Mouse (Mus musculus) right cerebral cortex, postnatal 14 days (tissue): ENCODE results near the gene Pafah1b1.

Experiments
- DNase-seq: peaks from one replicate; pipeline ENCODE4 v3.0.0; 2022

Gene Pafah1b1

DNA sequence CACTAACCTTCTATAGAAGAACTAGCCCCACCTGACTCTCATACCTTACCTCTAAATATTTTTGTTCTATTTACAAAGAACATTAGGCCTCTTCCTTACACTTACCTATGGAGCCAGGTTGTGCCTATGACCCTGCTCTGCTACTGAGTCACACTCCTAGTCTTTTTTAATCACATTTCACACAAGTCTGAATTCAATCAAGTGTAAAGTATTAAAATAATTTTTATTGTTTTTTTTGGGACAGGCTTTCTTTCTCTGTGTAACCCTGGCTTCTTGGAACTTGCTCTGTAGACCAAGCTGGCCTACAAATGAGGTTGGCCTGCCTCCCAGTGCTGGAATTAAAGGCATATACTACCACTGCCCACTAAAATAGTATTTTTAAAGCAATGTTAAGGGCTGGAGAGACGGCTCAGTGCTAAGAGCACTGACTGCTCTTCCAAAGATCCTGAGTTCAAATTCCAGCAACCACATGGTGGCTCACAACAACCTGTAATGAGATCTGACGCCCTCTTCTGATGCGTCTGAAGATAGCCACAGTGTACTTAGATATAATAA lies 8.4 kb downstream of the Pafah1b1 start:
- DNase-seq, result no peak

DNA sequence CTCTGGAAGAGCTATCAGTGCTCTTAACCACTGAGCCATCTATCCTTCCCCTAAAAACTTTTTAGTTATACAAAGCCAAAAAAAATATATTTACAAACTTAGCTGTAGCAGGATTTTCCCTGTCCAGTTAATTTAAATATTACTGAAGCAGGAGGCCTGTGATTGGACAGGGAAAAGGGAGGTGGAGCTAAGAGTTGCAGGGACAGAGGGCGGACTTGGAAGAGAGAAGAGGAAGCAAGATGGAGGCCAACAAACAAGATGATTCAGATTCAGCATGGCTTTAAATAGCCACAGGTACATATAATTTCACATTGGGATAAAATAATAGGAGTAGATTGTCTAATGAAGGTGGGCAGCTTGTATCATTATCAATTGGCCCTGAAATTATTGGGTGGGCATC lies 13.8 kb downstream of the Pafah1b1 start:
- no peak for DNase-seq

DNA sequence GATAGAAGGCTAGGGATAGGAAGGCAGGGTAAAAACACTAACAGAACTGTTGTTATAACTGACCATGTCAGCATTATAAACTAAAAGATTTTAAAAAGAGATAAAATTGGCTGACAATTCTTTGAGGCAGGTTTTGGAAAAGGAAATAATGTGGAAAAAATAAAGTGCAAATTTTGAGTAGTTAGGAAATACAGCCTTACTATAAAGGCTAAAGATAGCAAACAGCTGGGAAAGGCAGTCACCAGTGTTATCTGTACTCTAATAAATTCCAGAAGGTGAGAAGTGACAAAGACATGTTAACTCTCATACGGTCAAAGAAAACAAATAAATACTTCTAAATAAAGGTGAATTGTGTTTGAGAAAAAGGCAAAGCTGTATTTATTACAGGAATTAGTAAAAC lies 15.7 kb downstream of the Pafah1b1 start:
- no peak for DNase-seq

DNA sequence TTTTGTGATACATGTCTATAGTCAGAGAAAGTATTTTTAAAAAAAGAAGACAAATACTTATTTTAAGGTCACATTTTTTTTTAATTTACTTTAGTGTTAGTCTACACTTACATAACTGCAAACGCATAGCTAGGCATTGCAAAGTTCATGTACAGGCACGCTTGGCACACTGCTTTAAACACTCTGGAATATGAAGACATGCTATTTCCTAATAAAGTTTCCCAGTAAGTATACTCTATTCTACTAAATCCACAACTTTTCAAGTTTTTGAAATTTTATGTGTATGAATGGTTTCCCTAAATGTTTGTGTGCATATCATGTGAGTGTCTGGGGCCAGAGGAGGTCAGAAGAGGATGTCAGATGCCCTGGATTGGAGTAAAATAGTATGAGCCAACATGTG lies 20.4 kb downstream of the Pafah1b1 start:
- no peak for DNase-seq

DNA sequence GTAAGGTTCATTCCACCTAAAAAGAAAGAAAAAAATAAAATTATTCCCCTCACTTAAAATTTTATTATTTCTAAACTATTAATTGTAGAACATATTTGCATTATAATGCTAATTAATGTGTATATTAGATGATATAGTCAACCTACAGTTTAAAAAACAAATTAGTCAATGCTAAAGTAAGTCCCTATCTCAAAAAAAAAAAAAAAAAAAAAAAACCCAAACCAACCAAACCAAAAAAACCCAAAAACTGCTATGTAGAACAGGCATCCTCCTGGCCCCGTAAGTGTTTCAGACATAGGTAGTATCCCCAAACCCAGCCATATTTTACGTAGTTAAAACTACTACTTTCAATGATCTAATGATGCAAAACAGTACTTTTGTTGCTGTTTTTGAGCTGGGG lies 25.0 kb downstream of the Pafah1b1 start:
- no peak for DNase-seq

DNA sequence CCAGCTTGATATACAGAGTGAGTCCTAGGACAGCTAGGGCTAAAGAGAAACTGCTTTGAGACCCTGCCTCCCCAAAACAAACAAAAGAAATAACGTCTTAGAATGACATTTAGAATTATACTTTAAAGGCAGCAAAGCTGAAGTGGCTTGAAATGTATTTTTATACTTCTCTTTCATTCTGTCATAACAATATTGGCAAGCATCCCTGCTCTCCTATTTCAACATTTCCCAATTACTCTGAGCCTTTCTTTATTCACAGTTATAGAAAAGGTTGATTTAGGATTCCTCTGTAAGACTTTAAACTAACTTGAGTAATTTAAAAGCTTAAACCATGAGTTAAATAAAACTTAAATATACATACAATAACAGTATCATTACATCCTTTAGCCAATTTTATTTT lies 32.3 kb downstream of the Pafah1b1 start:
- DNase-seq, result no peak

DNA sequence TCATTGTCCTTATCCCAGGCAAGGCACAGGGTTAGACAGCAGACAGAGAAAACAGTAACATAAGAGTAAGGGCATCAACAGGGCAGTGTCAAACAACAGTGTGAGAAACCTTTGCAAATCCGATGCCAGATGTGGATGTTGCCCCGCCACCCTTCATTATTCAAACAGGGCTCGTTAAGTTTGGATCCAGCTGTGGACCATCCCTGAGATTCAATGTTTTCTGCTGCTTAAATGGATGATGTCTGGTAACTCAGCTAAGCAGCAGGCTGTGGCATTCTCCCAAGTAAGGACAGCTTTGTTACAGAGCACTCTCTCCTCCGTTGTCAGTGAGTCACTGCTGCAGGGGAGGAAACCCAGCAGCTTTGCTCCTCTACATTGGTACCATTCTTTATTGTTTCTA lies 49.3 kb downstream of the Pafah1b1 start:
- no peak for DNase-seq

DNA sequence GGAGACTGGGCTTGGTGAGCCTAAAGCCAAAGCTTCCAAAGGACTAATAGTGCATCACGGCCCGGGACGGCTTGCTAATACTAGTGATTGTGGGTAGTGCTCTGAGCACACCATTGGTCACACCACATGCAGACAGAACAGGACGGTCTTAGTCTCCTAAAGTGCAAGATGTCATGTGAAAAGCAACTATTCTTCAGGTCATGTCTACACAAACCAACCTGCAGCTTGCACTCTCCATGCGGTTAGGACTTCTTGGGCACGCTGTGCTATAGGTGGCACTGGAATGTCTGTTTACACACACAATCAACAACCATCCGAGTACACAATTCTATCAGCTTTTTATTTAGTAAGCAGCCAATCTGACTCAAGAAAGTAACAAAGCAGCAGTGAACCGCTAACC lies 49.8 kb downstream of the Pafah1b1 start:
- DNase-seq, result no peak

DNA sequence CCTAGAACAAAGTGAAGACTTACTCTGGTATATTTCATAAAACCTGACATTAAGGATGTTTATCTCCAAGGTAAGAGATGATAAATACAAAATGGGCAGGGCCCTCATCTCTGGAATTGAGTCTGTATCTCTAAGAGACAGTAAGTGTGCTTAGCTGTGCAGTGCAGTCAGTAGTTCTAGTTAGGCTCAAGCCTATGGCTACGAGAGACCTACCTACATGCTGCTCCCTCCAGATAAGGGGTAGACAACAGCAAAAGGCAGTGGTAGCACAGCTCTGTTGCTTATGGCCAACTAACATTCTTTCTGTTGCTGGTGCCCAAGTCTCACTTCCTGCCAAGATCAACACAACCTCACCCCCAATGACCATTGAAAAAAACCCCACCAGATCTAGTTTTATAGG lies 50.9 kb downstream of the Pafah1b1 start:
- DNase-seq, result no peak

DNA sequence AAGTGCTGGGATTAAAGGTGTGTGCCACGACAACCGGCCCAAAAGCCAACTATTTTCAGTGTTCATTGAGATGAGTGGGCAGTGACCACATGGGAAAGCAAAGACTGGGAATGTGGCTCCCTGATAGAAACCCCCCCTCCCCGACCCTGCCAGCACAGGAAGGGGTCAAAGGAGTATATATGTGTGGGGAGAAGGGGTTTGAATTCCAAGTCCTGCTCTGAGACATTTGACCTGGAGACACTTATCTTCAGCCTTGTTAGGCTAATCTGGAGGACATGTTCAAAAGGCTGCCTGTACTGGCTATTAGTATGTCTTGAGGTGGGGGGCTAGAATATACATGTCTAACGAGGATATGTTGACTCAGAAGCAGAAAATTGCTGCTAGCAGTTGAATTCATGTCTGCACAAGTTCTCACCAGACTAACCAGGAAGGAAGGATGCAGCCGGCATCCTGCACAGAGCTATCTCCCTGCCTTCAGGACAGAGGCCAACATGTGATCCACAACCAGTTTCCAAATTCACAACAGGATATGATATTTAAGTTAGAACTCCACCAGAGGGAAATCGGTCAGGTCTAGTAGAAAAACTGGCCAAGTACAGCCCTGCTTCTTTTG lies 51.5 kb downstream of the Pafah1b1 start:
- DNase-seq, result no peak

DNA sequence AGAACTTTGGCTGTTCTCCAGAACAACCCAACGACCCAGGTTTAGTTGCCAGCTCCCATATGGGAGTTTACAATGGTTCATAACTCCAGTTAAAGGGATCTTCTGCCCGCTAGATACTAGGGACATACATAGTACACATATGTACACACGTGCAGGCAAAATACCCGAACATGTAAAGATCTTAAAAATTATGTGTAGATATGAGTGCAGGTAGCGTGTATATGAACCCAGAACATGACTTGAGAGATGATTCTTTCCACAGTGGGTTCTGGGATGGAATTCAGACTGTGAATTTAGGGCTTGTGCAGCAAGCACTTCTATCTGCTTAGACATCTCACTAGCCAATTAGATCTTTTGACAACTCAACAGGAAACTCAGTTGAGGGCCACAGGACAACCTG lies 52.6 kb downstream of the Pafah1b1 start:
- no peak for DNase-seq

DNA sequence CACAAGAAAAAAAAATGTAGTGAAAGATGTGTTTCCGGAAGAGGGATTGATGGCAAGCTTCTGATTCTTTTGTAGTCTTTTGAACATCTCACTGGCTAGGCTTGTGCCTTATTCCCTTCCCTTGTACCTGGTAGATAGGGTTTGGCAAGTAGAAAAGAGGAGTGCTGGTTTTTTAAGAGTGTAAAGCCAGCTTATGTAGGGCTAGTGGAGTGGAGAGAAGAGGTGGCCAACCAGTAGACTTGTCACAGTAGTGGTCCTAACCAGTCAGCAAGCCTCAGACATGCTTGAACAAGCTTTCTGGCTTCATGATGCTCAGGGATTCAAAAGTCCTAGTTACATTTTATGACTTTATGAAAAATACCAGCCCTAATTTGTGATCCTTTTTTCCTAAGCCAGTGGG lies 53.5 kb downstream of the Pafah1b1 start:
- no peak for DNase-seq

DNA sequence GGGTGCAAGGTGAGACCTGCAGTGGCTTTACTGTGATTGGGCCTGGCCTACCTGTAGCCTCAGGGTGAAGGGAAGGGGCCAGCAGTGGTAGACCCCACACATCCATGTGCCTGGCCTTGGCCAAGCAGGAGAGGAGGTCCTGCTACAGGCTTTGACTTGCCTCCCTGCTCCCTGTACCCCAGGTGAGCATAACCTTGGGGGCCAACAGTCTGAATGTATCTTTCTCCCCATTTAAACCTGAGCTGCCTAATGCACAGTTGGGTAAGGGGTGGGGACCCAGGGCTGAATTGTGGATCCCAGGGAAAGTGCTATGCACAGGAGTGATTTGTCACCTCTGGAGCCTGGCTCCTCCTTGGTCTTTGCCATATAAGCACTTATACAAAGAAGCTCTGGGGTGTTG lies 54.3 kb downstream of the Pafah1b1 start:
- no peak for DNase-seq

DNA sequence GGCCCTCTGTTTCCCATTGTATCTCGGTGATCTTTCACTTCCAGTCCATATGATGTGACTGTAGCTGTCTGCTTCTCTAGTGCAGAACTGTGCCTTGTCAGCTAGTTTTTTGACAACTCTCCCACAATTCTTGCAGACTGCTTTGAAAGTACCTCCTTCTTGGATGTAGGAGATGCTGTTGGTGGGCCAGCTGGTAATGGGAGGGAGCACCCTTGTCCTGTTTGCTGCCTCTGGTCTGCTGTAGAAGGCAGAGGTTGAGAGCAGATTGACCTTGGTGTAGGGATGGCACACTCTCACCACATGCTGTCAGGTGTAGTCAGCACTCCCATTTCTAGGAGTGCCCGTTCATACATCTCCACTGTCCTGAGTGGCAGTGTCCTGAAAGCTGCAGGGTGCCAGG lies 55.5 kb downstream of the Pafah1b1 start:
- DNase-seq, result no peak

DNA sequence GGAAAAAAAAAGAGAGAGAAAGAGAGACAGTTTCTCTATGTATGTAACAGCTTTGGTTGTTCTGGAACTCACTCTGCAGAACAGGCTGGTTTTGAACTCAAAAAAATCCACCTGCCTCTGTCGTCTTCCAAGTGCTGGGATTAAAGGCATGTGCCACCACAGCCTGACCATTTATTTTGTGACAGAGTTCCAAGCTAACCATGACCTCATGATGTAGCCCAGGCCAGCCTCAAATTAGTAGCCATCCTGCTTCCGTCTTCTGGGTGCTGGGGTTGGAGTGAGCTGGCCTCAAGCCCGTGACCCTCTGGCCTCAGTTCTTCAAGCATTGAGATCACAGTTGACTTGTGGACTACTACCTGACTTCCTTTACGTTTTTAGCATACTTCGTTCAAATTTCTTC lies 56.0 kb downstream of the Pafah1b1 start:
- no peak for DNase-seq

DNA sequence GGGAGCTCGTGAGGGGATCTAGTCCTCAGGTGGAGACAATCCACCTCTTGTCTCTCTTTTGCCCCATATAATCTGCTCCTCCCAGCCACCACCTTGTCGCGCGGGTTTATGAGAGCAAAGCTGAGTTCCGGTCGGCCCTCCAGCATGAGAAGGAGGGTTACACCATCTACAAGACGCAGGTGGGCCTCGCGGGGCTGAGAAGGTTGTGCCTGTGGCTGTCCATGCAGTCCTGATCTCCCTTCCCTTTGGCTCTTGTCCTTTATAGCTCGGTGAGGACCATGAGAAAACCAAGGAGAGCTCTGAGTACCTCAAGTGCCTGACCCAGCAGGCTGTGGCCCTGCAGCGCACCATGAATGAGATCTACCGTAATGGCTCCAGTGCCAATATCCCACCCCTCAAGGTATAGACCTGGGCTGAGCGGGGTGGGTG lies 56.9 kb downstream of the Pafah1b1 start:
- DNase-seq, result no peak

DNA sequence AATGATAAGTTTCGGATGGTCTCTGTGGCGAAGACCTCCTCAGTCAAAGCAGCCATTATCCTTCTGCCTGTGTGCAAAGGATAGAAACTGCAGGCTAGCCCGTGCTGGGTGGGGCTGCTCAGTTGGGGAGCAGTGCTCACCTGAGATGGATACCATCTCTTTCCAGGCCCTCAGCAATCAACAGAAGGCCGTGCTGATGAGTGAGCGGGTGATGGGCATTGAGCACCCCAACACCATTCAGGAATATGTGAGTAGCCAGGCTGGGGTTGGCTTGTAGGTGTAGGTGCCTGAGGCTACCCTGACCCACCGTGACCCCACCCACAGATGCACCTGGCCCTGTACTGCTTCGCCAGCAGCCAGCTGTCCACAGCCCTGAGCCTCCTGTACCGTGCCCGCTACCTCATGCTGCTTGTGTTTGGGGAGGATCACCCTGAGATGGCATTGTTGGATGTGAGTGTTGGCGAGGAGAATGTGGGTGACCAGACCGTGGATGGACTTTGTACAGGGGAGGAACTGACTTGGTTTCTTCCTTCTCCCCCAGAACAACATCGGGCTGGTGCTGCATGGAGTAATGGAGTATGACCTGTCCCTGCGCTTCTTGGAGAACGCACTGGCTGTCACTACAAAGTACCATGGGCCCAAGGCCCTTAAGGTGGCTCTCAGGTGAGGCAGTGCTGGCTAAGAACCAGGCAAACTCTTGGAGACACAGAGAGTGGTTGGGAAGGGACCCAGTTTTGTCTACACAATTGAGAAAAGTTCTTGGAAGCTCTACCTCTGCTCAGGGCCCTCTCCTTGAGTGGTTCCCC lies 57.5 kb downstream of the Pafah1b1 start:
- DNase-seq, result no peak

DNA sequence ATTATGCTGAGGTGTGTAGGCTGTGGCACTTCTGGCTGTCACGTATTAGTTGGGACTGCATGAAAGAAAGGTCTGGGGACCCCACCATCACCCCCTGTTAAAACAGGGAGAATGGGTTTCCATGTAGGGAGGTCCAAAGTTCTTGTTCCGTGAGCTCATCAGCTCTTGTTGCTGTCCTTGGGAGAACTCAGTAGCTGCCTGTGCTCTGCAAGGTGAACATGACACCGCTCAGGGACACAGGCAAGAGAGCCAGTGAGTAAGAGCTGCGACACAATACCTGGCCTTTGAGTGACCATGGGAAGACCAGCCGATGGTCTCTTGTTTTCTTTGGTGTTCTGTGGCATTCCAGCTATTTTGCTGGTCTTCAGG lies 58.2 kb downstream of the Pafah1b1 start:
- no peak for DNase-seq

DNA sequence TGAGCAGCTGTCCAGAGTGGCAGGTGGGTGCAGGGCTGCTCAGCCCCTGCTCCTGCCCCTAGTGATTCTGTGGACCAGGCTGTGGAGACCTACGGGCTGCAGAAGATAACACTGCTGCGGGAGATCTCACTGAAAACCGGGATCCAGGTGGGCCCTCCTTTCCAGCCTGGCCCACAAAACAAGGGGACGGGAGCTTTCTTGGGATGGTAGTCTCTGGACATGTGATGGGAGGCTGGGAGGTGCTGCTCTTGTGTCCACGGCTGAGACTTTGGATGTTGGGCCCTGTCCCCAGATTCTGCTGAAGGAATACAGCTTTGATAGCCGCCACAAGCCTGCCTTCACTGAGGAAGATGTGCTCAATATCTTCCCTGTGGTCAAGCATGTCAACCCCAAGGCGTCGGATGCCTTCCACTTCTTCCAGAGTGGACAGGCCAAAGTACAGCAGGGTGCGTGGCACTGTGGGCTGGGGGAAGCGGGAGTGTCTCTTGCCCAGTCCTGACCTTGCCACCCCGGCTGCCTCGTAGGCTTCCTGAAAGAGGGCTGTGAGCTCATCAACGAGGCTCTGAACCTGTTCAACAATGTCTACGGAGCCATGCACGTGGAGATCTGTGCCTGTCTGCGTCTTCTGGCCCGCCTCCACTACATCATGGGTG lies 58.7 kb downstream of the Pafah1b1 start:
- no peak for DNase-seq

DNA sequence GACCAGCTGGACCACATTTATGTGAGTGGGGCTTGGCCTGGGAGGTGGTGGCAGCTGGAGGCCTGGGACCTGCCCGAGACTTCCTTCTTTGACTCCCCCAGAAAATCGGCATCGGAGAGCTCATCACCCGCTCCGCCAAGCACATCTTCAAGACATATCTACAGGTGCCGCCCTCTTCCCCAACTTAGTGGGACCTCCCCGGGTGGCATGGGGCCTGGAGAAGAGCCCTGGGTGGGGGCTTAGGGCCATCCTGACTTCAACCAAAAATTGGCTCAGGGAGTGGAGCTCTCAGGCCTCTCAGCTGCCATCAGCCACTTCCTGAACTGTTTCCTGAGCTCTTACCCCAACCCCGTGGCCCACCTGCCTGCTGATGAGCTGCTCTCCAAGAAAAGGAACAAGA lies 59.6 kb downstream of the Pafah1b1 start:
- no peak for DNase-seq

DNA sequence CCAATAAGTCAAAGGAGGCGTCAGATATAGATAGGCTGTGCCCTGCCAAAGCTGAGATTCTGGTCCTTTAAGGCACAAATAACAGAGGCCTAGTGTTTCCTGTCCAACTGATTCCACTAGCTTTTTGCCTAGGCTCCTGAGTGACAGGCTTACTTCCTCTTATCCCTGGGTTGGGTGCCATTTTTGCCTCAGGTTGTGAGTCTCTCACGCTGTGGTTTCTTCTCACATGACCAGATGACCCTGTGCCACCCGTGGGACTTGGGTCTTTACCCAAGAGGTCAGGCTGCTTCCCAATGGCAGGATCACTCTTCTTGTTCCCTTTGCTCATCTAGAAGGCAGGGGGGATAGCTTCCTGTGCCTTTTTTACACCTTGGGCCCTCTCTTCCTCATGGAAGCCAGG lies 60.2 kb downstream of the Pafah1b1 start:
- DNase-seq, result no peak

DNA sequence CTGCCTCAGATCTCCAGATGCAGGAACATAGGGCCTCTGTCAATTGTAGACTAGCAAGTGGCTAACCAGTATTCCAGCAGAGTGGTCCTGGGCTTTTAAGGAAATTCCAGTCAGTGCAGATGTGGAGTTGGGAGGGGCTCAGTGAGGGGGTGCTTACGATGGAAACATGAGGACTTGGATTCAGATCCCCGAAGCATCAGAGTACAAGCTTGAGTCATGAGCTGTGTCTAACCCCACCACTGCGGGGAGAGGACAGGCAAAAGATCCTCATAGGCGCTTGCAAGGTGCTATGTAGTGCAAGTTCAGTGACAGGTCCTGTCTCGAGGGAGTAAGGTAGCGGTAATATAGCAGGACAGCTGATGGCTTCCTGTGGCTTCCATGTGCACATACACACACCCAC lies 62.2 kb downstream of the Pafah1b1 start:
- no peak for DNase-seq

DNA sequence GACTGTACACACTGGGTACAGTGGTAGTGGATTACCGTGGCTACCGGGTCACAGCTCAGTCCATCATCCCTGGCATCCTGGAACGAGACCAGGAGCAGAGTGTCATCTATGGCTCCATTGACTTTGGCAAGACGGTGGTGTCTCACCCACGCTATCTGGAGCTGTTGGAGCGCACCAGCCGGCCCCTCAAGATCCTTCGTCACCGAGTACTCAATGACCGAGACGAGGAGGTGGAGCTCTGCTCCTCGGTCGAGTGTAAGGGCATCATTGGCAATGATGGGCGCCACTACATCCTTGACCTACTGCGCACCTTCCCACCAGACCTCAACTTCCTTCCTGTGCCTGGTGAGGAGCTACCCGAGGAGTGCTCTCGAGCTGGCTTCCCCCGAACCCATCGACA lies 62.8 kb downstream of the Pafah1b1 start:
- no peak for DNase-seq

DNA sequence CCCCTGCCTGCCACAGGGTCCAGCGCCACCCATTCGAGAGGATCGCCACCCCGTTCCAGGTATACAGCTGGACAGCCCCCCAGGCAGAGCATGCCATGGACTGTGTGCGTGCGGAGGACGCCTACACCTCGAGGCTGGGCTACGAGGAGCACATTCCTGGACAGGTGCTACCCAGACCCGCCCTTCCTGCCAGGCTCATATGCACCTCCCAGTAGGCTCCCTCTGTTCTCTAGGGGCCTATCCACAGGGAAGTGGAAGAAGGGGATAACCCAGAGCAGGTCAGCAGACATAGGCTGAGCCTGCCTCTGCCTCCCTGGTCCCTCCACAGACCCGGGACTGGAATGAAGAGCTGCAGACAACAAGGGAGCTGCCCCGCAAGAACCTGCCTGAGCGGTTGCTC lies 64.1 kb downstream of the Pafah1b1 start:
- DNase-seq, result no peak
